Mouse (Mus musculus) stomach, embryonic 16.5 days (tissue): ENCODE measurements around the gene Pea15a. TPM values are rescaled to one million over a fixed set of nuclear protein-coding genes. Genes with fewer than 3 reads are reported as not detected.

ENCODE experiments used
- ATAC-seq: fragments of 200-750 bp; cut with Nextera tagmentation; 2 replicates; pipeline ENCODE4 v1.8.0; 2017; ENCODE audit warnings: moderate number of reproducible peaks, moderate TSS enrichment; ENCODE audit not compliant: insufficient read depth, low FRiP score
- H3K27ac ChIP-seq: fragments of 300-500 bp; sonication (generic); 2 replicates; pipeline ENCODE4 v1.5.1; 2014; ENCODE audit warnings: low read length
- H3K27me3 ChIP-seq: fragments of 300-500 bp; sonication (generic); 2 replicates; pipeline ENCODE4 v1.6.1; 2014; ENCODE audit warnings: low read length, control low read depth, mixed read lengths; ENCODE audit not compliant: control insufficient read depth, insufficient read depth
- H3K36me3 ChIP-seq: fragments of 300-500 bp; sonication (generic); 2 replicates; pipeline ENCODE4 v1.6.1; 2014; ENCODE audit warnings: low read length; ENCODE audit not compliant: control insufficient read depth, insufficient read depth
- H3K4me1 ChIP-seq: fragments of 300-500 bp; sonication (generic); 2 replicates; pipeline ENCODE4 v1.6.1; 2014; ENCODE audit warnings: low read length, control low read depth, mixed read lengths; ENCODE audit not compliant: control insufficient read depth, insufficient read depth
- H3K4me2 ChIP-seq: fragments of 300-500 bp; sonication (generic); 2 replicates; pipeline ENCODE4 v1.6.1; 2014; ENCODE audit warnings: low read depth, low read length, mixed read lengths
- H3K4me3 ChIP-seq: fragments of 300-500 bp; sonication (generic); replicated peaks from 2 replicates; pipeline ENCODE4 v1.5.1; 2014; ENCODE audit warnings: mild to moderate bottlenecking, low read length
- H3K9ac ChIP-seq: fragments of 300-500 bp; sonication (generic); 2 replicates; pipeline ENCODE4 v1.6.1; 2014; ENCODE audit warnings: low read length
- H3K9me3 ChIP-seq: fragments of 300-500 bp; sonication (generic); replicated peaks from 2 replicates; pipeline ENCODE4 v1.6.1; 2016; ENCODE audit warnings: low read length, control low read depth; ENCODE audit not compliant: control insufficient read depth
- WGBS: fragments of 180-500 bp; shearing (Covaris S2); extraction: QIAGEN DNeasy Blood & Tissue Kit; methylation state at CpG from one replicate; pipeline ENCODE4 v1.1.7; 2014; 5-methylcytosine and 5-hydroxymethylcytosine counted together
- polyA plus RNA-seq: library from polyadenylated mRNA; unstranded; fragments of >200 nt; fragmentation: Nextera tagmentation; extraction: Ambion mirVana; gene quantifications from 2 replicates; pipeline ENCODE4 v1.2.1, GENCODE M21; 2015

Gene Pea15a
- polyA plus RNA-seq, 1 experiment from 2014 or later = 131 TPM

DNA sequence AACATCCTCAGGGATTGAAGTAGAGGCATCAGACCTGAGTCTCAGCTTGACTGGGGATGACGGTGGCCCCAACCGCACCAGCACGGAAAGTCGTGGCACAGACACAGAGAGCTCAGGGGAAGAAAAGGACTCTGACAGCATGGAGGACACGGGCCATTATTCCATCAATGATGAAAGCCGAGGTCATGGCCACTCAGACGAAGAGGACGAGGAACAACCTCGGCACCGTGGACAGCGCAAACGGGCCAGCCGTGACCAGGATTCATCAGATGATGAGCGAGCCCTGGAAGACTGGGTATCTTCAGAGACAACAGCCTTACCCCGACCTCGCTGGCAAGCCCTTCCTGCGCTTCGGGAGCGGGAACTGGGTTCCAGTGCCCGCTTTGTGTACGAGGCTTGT, 34.2 kb downstream of the Pea15a start:
- H3K4me1 ChIP-seq = no peaks in the 10 kb centered on the region
- H3K27me3 ChIP-seq = no peaks in the 10 kb centered on the region
- no peak overlapping the region for H3K9ac ChIP-seq
- H3K4me3 ChIP-seq = no peak overlapping the region
- H3K4me2 ChIP-seq = no peak overlapping the region
- H3K9me3 ChIP-seq = no peaks in the 10 kb centered on the region
- H3K36me3 ChIP-seq = peaks cover 24% of the 10 kb centered on the region; the same call in 1 of the 2 replicates
- no peak for ATAC-seq
- H3K27ac ChIP-seq = no peak overlapping the region
- WGBS = 92% methylated on average over 21 of the region's 21 CpGs

GRCm38 (mm10) chr1:172169809-172170208, 36.8 kb downstream of the Pea15a start:
- no peak overlapping the region for H3K27ac ChIP-seq
- ATAC-seq = no peak
- H3K4me3 ChIP-seq = no peak overlapping the region
- H3K4me1 ChIP-seq = no peaks in the 10 kb centered on the region
- H3K27me3 ChIP-seq = no peaks in the 10 kb centered on the region
- H3K4me2 ChIP-seq = no peak overlapping the region
- H3K9me3 ChIP-seq = no peaks in the 10 kb centered on the region
- H3K9ac ChIP-seq = no peak overlapping the region
- peaks cover 22% of the 10 kb centered on the region; the same call in 1 of the 2 replicates for H3K36me3 ChIP-seq
- 89% methylated on average over 5 of the region's 5 CpGs for WGBS

- no peak for ATAC-seq
- H3K9ac ChIP-seq = no peak overlapping the region
- no peak overlapping the region for H3K4me2 ChIP-seq
- H3K27me3 ChIP-seq = no peaks in the 10 kb centered on the region
- H3K4me1 ChIP-seq = no peaks in the 10 kb centered on the region
- no peaks in the 10 kb centered on the region for H3K9me3 ChIP-seq
- 85% methylated on average over 5 of the region's 5 CpGs for WGBS
- H3K27ac ChIP-seq = no peak overlapping the region
- peaks cover 12% of the 10 kb centered on the region; the same call in 1 of the 2 replicates for H3K36me3 ChIP-seq
- H3K4me3 ChIP-seq = no peak overlapping the region
Observed at GRCm38 (mm10) chr1:172167911-172168310, 38.7 kb downstream of the Pea15a start.

GRCm38 (mm10) chr1:172162959-172163358, 43.6 kb downstream of the Pea15a start:
- H3K9me3 ChIP-seq = no peaks in the 10 kb centered on the region
- H3K4me2 ChIP-seq = no peak overlapping the region
- no peak overlapping the region for H3K9ac ChIP-seq
- ATAC-seq = no peak
- H3K36me3 ChIP-seq = peaks cover 6% of the 10 kb centered on the region; the same call in 1 of the 2 replicates
- no peaks in the 10 kb centered on the region for H3K27me3 ChIP-seq
- peaks cover 9% of the 10 kb centered on the region for H3K4me1 ChIP-seq
- 83% methylated on average over 6 of the region's 6 CpGs for WGBS
- no peak overlapping the region for H3K4me3 ChIP-seq
- no peak overlapping the region for H3K27ac ChIP-seq

DNA sequence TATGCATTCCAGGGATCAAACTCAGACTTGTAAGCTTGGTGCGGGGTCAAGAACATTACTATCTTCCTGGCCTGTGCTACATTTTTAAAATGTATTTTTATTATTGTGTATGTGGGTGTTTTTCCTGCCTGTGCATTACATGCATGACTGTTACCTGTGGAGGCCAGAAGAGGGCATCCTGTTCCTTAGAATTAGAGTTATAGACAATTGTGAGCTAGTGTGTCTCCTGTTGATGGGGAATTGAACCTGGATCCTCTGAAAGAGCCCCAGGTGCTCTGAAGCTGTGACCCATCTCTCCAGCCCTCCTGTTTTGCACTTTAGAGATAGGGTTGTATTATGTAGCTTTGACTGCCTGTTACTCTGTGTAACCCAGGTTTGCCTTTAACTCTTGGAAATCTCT, 44.6 kb downstream of the Pea15a start:
- H3K36me3 ChIP-seq = peaks cover 4% of the 10 kb centered on the region; the same call in 1 of the 2 replicates
- WGBS = 100% methylated on average over 1 of the region's 1 CpGs
- H3K9me3 ChIP-seq = no peaks in the 10 kb centered on the region
- no peak overlapping the region for H3K27ac ChIP-seq
- no peaks in the 10 kb centered on the region for H3K27me3 ChIP-seq
- H3K4me3 ChIP-seq = no peak overlapping the region
- no peak for ATAC-seq
- peaks cover 9% of the 10 kb centered on the region for H3K4me1 ChIP-seq
- H3K4me2 ChIP-seq = no peak overlapping the region
- H3K9ac ChIP-seq = no peak overlapping the region

GRCm38 (mm10) chr1:172160508-172160907, 46.1 kb downstream of the Pea15a start:
- Histone ChIP-seq H3K4me2 (no peak overlapping the region), H3K27me3 (no peaks in the 10 kb centered on the region), H3K9ac (no peak overlapping the region), H3K4me3 (no peak overlapping the region), H3K27ac (peak overlapping the region; percentile 33; the same call in 1 of the 2 replicates), H3K36me3 (no peaks in the 10 kb centered on the region), H3K9me3 (no peaks in the 10 kb centered on the region), H3K4me1 (peaks cover 9% of the 10 kb centered on the region)
- ATAC-seq = peak; percentile 58; the same call in 1 of the 2 replicates

- H3K4me2 ChIP-seq = no peak overlapping the region
- no peak overlapping the region for H3K27ac ChIP-seq
- peaks cover 9% of the 10 kb centered on the region for H3K4me1 ChIP-seq
- 18% methylated on average over 4 of the region's 4 CpGs for WGBS
- H3K9me3 ChIP-seq = no peaks in the 10 kb centered on the region
- no peak overlapping the region for H3K9ac ChIP-seq
- H3K27me3 ChIP-seq = no peaks in the 10 kb centered on the region
- no peak overlapping the region for H3K4me3 ChIP-seq
- no peaks in the 10 kb centered on the region for H3K36me3 ChIP-seq
- peak; percentile 44; the same call in 1 of the 2 replicates for ATAC-seq
Observed at GRCm38 (mm10) chr1:172159970-172160369, 46.6 kb downstream of the Pea15a start.

DNA sequence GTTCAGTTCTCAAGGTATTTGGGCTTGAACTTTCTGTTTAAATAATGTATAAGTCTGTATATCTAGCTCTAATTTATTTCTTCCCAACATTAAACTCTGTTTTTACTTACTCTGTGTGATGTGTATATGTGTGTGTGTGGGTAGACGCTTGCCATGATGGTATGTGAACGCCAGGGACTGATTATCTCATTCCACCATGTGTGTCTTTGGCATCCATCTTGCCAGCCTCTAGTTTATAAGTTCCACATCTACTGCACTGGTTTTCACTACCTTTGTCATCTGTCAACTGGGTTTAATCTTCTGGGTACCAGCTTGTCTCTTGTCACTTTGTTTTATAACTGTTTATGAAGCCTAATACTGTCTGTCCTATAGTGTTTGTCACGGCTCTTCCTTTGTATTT, 51.1 kb downstream of the Pea15a start:
- Histone ChIP-seq H3K36me3 (0 out of 2 replicates have a peak, but pooled peaks cover 33% of the 10 kb centered on the region), H3K9ac (no peak overlapping the region), H3K9me3 (no peaks in the 10 kb centered on the region), H3K27ac (no peak overlapping the region), H3K4me3 (no peak overlapping the region), H3K4me1 (peaks cover 3% of the 10 kb centered on the region; the same call in 1 of the 2 replicates), H3K27me3 (no peaks in the 10 kb centered on the region), H3K4me2 (no peak overlapping the region)
- WGBS = 78% methylated on average over 3 of the region's 3 CpGs
- ATAC-seq = no peak

DNA sequence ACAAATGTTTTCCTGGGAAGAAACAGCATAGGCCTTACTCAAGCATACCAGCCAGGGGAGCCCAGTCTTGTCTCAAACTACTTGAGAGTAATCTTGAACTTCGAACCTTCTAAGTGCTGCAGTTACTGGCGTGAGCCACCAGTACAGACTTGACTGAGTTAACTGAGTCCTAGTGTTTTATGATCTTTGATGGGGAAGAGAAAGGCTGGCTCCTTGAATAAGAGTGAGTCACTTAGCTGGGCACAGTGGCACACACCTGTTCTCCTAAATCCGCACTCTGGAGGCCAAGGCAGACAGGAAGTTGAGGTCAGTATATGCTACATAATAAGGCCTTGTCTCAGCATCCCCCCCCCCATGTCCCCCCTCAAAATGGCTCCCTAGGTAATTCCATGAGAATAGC, 52.1 kb downstream of the Pea15a start:
- Histone ChIP-seq H3K27ac (no peak overlapping the region), H3K4me2 (no peak overlapping the region), H3K27me3 (no peaks in the 10 kb centered on the region), H3K36me3 (0 out of 2 replicates have a peak, but pooled peaks cover 33% of the 10 kb centered on the region), H3K4me3 (no peak overlapping the region), H3K9ac (no peak overlapping the region), H3K9me3 (no peaks in the 10 kb centered on the region), H3K4me1 (peaks cover 1% of the 10 kb centered on the region; the same call in 1 of the 2 replicates)
- WGBS = 86% methylated on average over 3 of the region's 3 CpGs
- ATAC-seq = no peak
